Mouse (Mus musculus): ENCODE measurements around the gene Atg16l2. TPM values are rescaled to one million over a fixed set of nuclear protein-coding genes. Genes with fewer than 3 reads are reported as not detected.
A peak's percentile ranks its signal among the peaks of the same experiment; 100 is the strongest.

The Atg16l2 gene
- polyA plus RNA-seq (2015; fragmentation: Nextera tagmentation; extraction: Ambion mirVana): 6.0 and 7.1 TPM in 2 replicates

GRCm38 (mm10) chr7:101301881-101302456 lies at the start of gene Atg16l2:
Gene Atg16l2, minus strand, starts transcription at chr7:101302251.
- H3K36me3 ChIP-seq (ENCODE audit: control insufficient read depth, insufficient read depth, low read length): no peaks in the 10 kb centered on the region
- ATAC-seq (ENCODE audit: low FRiP score, low TSS enrichment) (peak; percentile 98), DNase-seq (ENCODE audit: low spot score) (peak; percentile 97)
- H3K4me1 ChIP-seq (replicated peaks; ENCODE audit: control insufficient read depth, insufficient read depth): no peaks in the 10 kb centered on the region; the same call in 1 of the 2 replicates
- peak within 1 kb of the TSS; percentile 69 for H3K4me2 ChIP-seq (replicated peaks; ENCODE audit: low read depth)
- no peaks in the 10 kb centered on the region for H3K27me3 ChIP-seq (ENCODE audit: control insufficient read depth, insufficient read depth, low read length)
- peak within 1 kb of the TSS; percentile 72 for H3K4me3 ChIP-seq (ENCODE audit: low read depth, low read length)
- no peaks in the 10 kb centered on the region for H3K9me3 ChIP-seq (ENCODE audit: control insufficient read depth, low read length)
- WGBS: under 1% methylated on average over 38 of the region's 39 CpGs
- peak within 1 kb of the TSS; percentile 74 for H3K27ac ChIP-seq (replicated peaks)
- TF ChIP-seq CTCF (IDR thresholded peaks at IDR 0.05; ENCODE audit: low read depth): peak; percentile 68
- peak; percentile 79 for TF ChIP-seq EP300 (optimal IDR thresholded peaks at IDR 0.05)
- peak within 1 kb of the TSS; percentile 68 for H3K9ac ChIP-seq (ENCODE audit: low read length)

- no peak overlapping the region for H3K4me3 ChIP-seq (ENCODE audit: low read depth, low read length)
- no peak overlapping the region for H3K9ac ChIP-seq (ENCODE audit: low read length)
- no peaks in the 10 kb centered on the region for H3K9me3 ChIP-seq (ENCODE audit: control insufficient read depth, low read length)
- 0 out of 2 replicates have a peak, but pooled peaks cover 3% of the 10 kb centered on the region for H3K4me1 ChIP-seq (replicated peaks; ENCODE audit: control insufficient read depth, insufficient read depth)
- H3K27ac ChIP-seq (replicated peaks): no peak overlapping the region
- no peak for TF ChIP-seq CTCF (IDR thresholded peaks at IDR 0.05; ENCODE audit: low read depth)
- no peak for TF ChIP-seq EP300 (optimal IDR thresholded peaks at IDR 0.05)
- ATAC-seq (ENCODE audit: low FRiP score, low TSS enrichment) (no peak), DNase-seq (ENCODE audit: low spot score) (no peak)
- H3K36me3 ChIP-seq (ENCODE audit: control insufficient read depth, insufficient read depth, low read length): no peaks in the 10 kb centered on the region; the same call in 1 of the 2 replicates
- no peak overlapping the region for H3K4me2 ChIP-seq (replicated peaks; ENCODE audit: low read depth)
- H3K27me3 ChIP-seq (ENCODE audit: control insufficient read depth, insufficient read depth, low read length): no peaks in the 10 kb centered on the region
- WGBS: 60% methylated on average over 2 of the region's 2 CpGs
Observed at GRCm38 (mm10) chr7:101349861-101350260, 47.8 kb upstream of the Atg16l2 start.

GRCm38 (mm10) chr7:101348312-101348711 lies 46.3 kb upstream of the Atg16l2 start:
- no peak overlapping the region for H3K27ac ChIP-seq (replicated peaks)
- no peak for TF ChIP-seq EP300 (optimal IDR thresholded peaks at IDR 0.05)
- no peak for TF ChIP-seq CTCF (IDR thresholded peaks at IDR 0.05; ENCODE audit: low read depth)
- H3K27me3 ChIP-seq (ENCODE audit: control insufficient read depth, insufficient read depth, low read length): no peaks in the 10 kb centered on the region
- H3K4me3 ChIP-seq (ENCODE audit: low read depth, low read length): peak overlapping the region; percentile 57
- peaks cover 4% of the 10 kb centered on the region; the same call in 1 of the 2 replicates for H3K36me3 ChIP-seq (ENCODE audit: control insufficient read depth, insufficient read depth, low read length)
- peak overlapping the region; percentile 97 for H3K4me2 ChIP-seq (replicated peaks; ENCODE audit: low read depth)
- peak overlapping the region; percentile 58 for H3K9ac ChIP-seq (ENCODE audit: low read length)
- H3K4me1 ChIP-seq (replicated peaks; ENCODE audit: control insufficient read depth, insufficient read depth): 0 out of 2 replicates have a peak, but pooled peaks cover 3% of the 10 kb centered on the region
- WGBS: 5% methylated on average over 13 of the region's 13 CpGs
- no peak for ATAC-seq (ENCODE audit: low FRiP score, low TSS enrichment)
- H3K9me3 ChIP-seq (ENCODE audit: control insufficient read depth, low read length): no peaks in the 10 kb centered on the region
- no peak for DNase-seq (ENCODE audit: low spot score)

GRCm38 (mm10) chr7:101347767-101348270 lies 45.8 kb upstream of the Atg16l2 start, which contains the start of gene Arap1:
Gene Arap1, plus strand, starts transcription at chr7:101348067.
- peak; percentile 87 for DNase-seq (ENCODE audit: low spot score)

GRCm38 (mm10) chr7:101346991-101347390 lies 44.9 kb upstream of the Atg16l2 start:
- TF ChIP-seq CTCF (IDR thresholded peaks at IDR 0.05; ENCODE audit: low read depth) (no peak), EP300 (optimal IDR thresholded peaks at IDR 0.05) (no peak)
- WGBS: 87% methylated on average over 2 of the region's 2 CpGs
- H3K4me2 ChIP-seq (replicated peaks; ENCODE audit: low read depth): no peak overlapping the region

More at GRCm38 (mm10) chr7:101347767-101348270, 45.8 kb upstream of the Atg16l2 start, which contains the start of gene Arap1:
- Histone ChIP-seq H3K27me3 (ENCODE audit: control insufficient read depth, insufficient read depth, low read length) (no peaks in the 10 kb centered on the region), H3K27ac (replicated peaks) (no peak within 1 kb of the TSS; the same call in 1 of the 2 replicates), H3K9ac (ENCODE audit: low read length) (peak within 1 kb of the TSS; percentile 58), H3K36me3 (ENCODE audit: control insufficient read depth, insufficient read depth, low read length) (peaks cover 4% of the 10 kb centered on the region; the same call in 1 of the 2 replicates), H3K4me3 (ENCODE audit: low read depth, low read length) (peak within 1 kb of the TSS; percentile 57), H3K4me1 (replicated peaks; ENCODE audit: control insufficient read depth, insufficient read depth) (0 out of 2 replicates have a peak, but pooled peaks cover 3% of the 10 kb centered on the region), H3K4me2 (replicated peaks; ENCODE audit: low read depth) (peak within 1 kb of the TSS; percentile 97), H3K9me3 (ENCODE audit: control insufficient read depth, low read length) (no peaks in the 10 kb centered on the region)
- ATAC-seq (ENCODE audit: low FRiP score, low TSS enrichment): peak; percentile 80
- no peak for TF ChIP-seq CTCF (IDR thresholded peaks at IDR 0.05; ENCODE audit: low read depth)
- no peak for TF ChIP-seq EP300 (optimal IDR thresholded peaks at IDR 0.05)
- WGBS: 1% methylated on average over 35 of the region's 35 CpGs

More at GRCm38 (mm10) chr7:101346991-101347390, 44.9 kb upstream of the Atg16l2 start:
- no peaks in the 10 kb centered on the region for H3K27me3 ChIP-seq (ENCODE audit: control insufficient read depth, insufficient read depth, low read length)
- 0 out of 2 replicates have a peak, but pooled peaks cover 3% of the 10 kb centered on the region for H3K4me1 ChIP-seq (replicated peaks; ENCODE audit: control insufficient read depth, insufficient read depth)
- ATAC-seq (ENCODE audit: low FRiP score, low TSS enrichment) (no peak), DNase-seq (ENCODE audit: low spot score) (no peak)
- peaks cover 4% of the 10 kb centered on the region; the same call in 1 of the 2 replicates for H3K36me3 ChIP-seq (ENCODE audit: control insufficient read depth, insufficient read depth, low read length)
- no peaks in the 10 kb centered on the region for H3K9me3 ChIP-seq (ENCODE audit: control insufficient read depth, low read length)
- no peak overlapping the region for H3K4me3 ChIP-seq (ENCODE audit: low read depth, low read length)
- H3K27ac ChIP-seq (replicated peaks): no peak overlapping the region
- H3K9ac ChIP-seq (ENCODE audit: low read length): no peak overlapping the region
